Mouse (Mus musculus) left cerebral cortex, postnatal 25 days (tissue): ENCODE measurements at regions not wholly inside any gene's neighbourhood (a gene's known extent, or its start where the extent isn't known, plus 50 kb on each side); places are given as distances from the start of the nearest gene placed in this dataset.

Experiments
- DNase-seq, 2 experiments: peaks; one replicate each; pipeline ENCODE4 v3.0.0; 2022; ENCODE audit warnings: low spot score in 2 of 2, mixed read lengths in 1 of 2
- intact Hi-C: fragments of 180-260 bp; cut with DNase I; formaldehyde crosslinking; loops from one replicate; pipeline ENCODE4 v1.15.1; 2025

GRCm38 (mm10) chr9:30021981-30022380 is 59.0 kb upstream of the Ntm start:
- DNase-seq = no peak
- intact Hi-C loops = no loop called here

- intact Hi-C loops = loop anchor here (5.0 kb wide), 1 partner anchor 117 kb away; no protein-coding TSS in a partner anchor
- no peak for DNase-seq
Observed at GRCm38 (mm10) chr9:30025275-30025674, 62.3 kb upstream of the Ntm start.

- DNase-seq = peak; percentile 36 to 90
- intact Hi-C loops = loop anchor here (5.0 kb wide), 1 partner anchor 115 kb away; no protein-coding TSS in a partner anchor
Observed at GRCm38 (mm10) chr9:30026939-30027338, 64.0 kb upstream of the Ntm start.

- intact Hi-C loops = no loop called here
- DNase-seq = no peak
Observed at GRCm38 (mm10) chr9:30040396-30040795, 77.5 kb upstream of the Ntm start.

GRCm38 (mm10) chr9:30064551-30064950 is 101.6 kb upstream of the Ntm start:
- DNase-seq = no peak
- intact Hi-C loops = no loop called here

- DNase-seq = no peak
- intact Hi-C loops = no loop called here
Observed at GRCm38 (mm10) chr9:30067980-30068379, 105.0 kb upstream of the Ntm start.

- intact Hi-C loops = no loop called here
- no peak for DNase-seq
Observed at GRCm38 (mm10) chr9:30075233-30075632, 112.3 kb upstream of the Ntm start.

- DNase-seq = peak in 1 of 2 experiments; percentile 61
- intact Hi-C loops = loop anchor here (2.0 kb wide), 1 partner anchor 65 kb away; no protein-coding TSS in a partner anchor
Observed at GRCm38 (mm10) chr9:30076006-30076405, 113.1 kb upstream of the Ntm start.

GRCm38 (mm10) chr9:30076482-30076881 is 113.5 kb upstream of the Ntm start:
- DNase-seq = peak in 1 of 2 experiments; percentile 42
- intact Hi-C loops = loop anchor here (2.0 kb wide), 1 partner anchor 64 kb away; no protein-coding TSS in a partner anchor

- DNase-seq = no peak
- intact Hi-C loops = no loop called here
Observed at GRCm38 (mm10) chr9:30101942-30102341, 139.0 kb upstream of the Ntm start.

GRCm38 (mm10) chr9:30122371-30122770 is 159.4 kb upstream of the Ntm start:
- DNase-seq = no peak
- intact Hi-C loops = no loop called here

- intact Hi-C loops = no loop called here
- no peak for DNase-seq
Observed at GRCm38 (mm10) chr9:30129151-30129550, 166.2 kb upstream of the Ntm start.

- intact Hi-C loops = loop anchor here (10.0 kb wide), 1 partner anchor 467 kb away; no protein-coding TSS in a partner anchor
Observed at GRCm38 (mm10) chr9:30131626-30132025, 168.7 kb upstream of the Ntm start.

GRCm38 (mm10) chr9:30134303-30134702 is 171.4 kb upstream of the Ntm start:
- DNase-seq = peak; percentile 42 to 83
- intact Hi-C loops = loop anchor here (10.0 kb wide), 1 partner anchor 470 kb away; no protein-coding TSS in a partner anchor

More at GRCm38 (mm10) chr9:30131626-30132025, 168.7 kb upstream of the Ntm start:
- no peak for DNase-seq

GRCm38 (mm10) chr9:30137611-30138287 is 174.8 kb upstream of the Ntm start:
- DNase-seq = peak; percentile 62 to 68
- intact Hi-C loops = loop anchor here (5.0 to 10.0 kb wide), 2 partner anchors 175 to 473 kb away; partner anchors contain the start of gene Ntm

- DNase-seq = peak; percentile 72 to 92
- intact Hi-C loops = loop anchor here (2.0 to 5.0 kb wide), 5 partner anchors 63 to 389 kb away; no protein-coding TSS in a partner anchor
Observed at GRCm38 (mm10) chr9:30140188-30140587, 177.2 kb upstream of the Ntm start.

GRCm38 (mm10) chr9:30141186-30141585 is 178.2 kb upstream of the Ntm start:
- peak; percentile 39 to 89 for DNase-seq
- intact Hi-C loops = loop anchor here (1.0 to 5.0 kb wide), 6 partner anchors 64 to 390 kb away; no protein-coding TSS in a partner anchor

GRCm38 (mm10) chr9:30142806-30143458 is 180.0 kb upstream of the Ntm start:
- peak in 1 of 2 experiments; percentile 60 for DNase-seq

GRCm38 (mm10) chr9:30149481-30150468 is 186.8 kb upstream of the Ntm start:
- intact Hi-C loops = loop anchor here (5.0 kb wide), 1 partner anchor 108 kb away; no protein-coding TSS in a partner anchor
- DNase-seq = peak; percentile 38 to 70

More at GRCm38 (mm10) chr9:30142806-30143458, 180.0 kb upstream of the Ntm start:
- intact Hi-C loops = loop anchor here (2.0 to 5.0 kb wide), 4 partner anchors 48 to 141 kb away; no protein-coding TSS in a partner anchor
